Mouse (Mus musculus) CH12.LX (cell line): Measurements from ENCODE around the gene Taldo1.

ENCODE experiments used
- CTCF ChIP-seq, 2 experiments: IDR thresholded peaks in 1 of 2; conservative IDR thresholded peaks in 1 of 2; 2 replicates each; pipeline ENCODE4 v1.5.1; 2011 to 2012; ENCODE audit warnings: low read depth in 2 of 2, low read length in 2 of 2, improper control_type of control experiment in 1 of 2, inconsistent platforms in 1 of 2, mild to moderate bottlenecking in 1 of 2, moderate library complexity in 1 of 2
- ETS1 ChIP-seq: conservative IDR thresholded peaks from 2 replicates; pipeline ENCODE4 v1.6.1; 2012; ENCODE audit warnings: low read depth, mild to moderate bottlenecking, inconsistent platforms, low read length, improper control_type of control experiment, moderate library complexity
- HCFC1 ChIP-seq: IDR thresholded peaks from 2 replicates; pipeline ENCODE4 v1.6.1; 2012; ENCODE audit warnings: low read depth, mild to moderate bottlenecking, inconsistent platforms, low read length, improper control_type of control experiment
- IRF4 ChIP-seq: IDR thresholded peaks from 2 replicates; pipeline ENCODE4 v1.6.1; 2014; ENCODE audit warnings: low read depth, mild to moderate bottlenecking, inconsistent platforms, low read length, improper control_type of control experiment
- KAT2A ChIP-seq: IDR thresholded peaks from 2 replicates; pipeline ENCODE4 v1.6.1; 2012; ENCODE audit warnings: low read length, improper control_type of control experiment, inconsistent platforms; ENCODE audit not compliant: insufficient replicate concordance
- MAX ChIP-seq: IDR thresholded peaks from 2 replicates; pipeline ENCODE4 v1.6.1; 2011; ENCODE audit warnings: low read length, improper control_type of control experiment
- POLR2A ChIP-seq: IDR thresholded peaks from 2 replicates; pipeline ENCODE4 v1.6.1; 2011; ENCODE audit warnings: low read depth, mild to moderate bottlenecking, improper control_type of control experiment, low read length

- TF ChIP-seq MAX (peak; percentile 19; the same call in 1 of the 2 replicates), POLR2A (no peak), HCFC1 (no peak), ETS1 (no peak), KAT2A (no peak), IRF4 (no peak), CTCF (conservative IDR thresholded peaks at IDR 0.05 in 1 of 2, IDR thresholded peaks at IDR 0.05 in 1 of 2; ENCODE audit: low read depth in 2 of 2, low read length in 2 of 2) (no peak)
Observed at GRCm38 (mm10) chr7:141392552-141393222, 688 bp downstream of the Taldo1 start.
